8 mouse cellular contexts compared by ENCODE assay signal in genomic region chr11:120538955-120539284, GRCm38 (mm10). TPM values are rescaled to one million over a fixed set of nuclear protein-coding genes. Genes with fewer than 3 reads are reported as not detected.
DNase-seq lines count a peak whose midpoint lies in the region; ATAC-seq lines count a peak whose summit lies in the region.
"Had no signal": no experiment of that assay in that cellular context is flagged by ENCODE, and none has a peak within 500 bp of the region (broad histone marks: within the 10 kb centered on the region; RNA-seq: fewer than 3 reads in every experiment).

No protein-coding gene starts in this region.

- no peak for DNase-seq in kidney, adult 18-20 months
- no peak for DNase-seq in layer of hippocampus, postnatal 36 days

- no peak overlapping the region for H3K4me3 ChIP-seq in kidney, embryonic 15.5 days (replicated peaks)
- no peak overlapping the region for H3K4me3 ChIP-seq in limb, embryonic 13.5 days
- H3K4me3 ChIP-seq in neural tube, embryonic 14.5 days (ENCODE audit: low read depth, low read length): no peak overlapping the region

- peaks cover 34% of the 10 kb centered on the region for H3K4me1 ChIP-seq in kidney, embryonic 15.5 days
- peaks cover 28% of the 10 kb centered on the region for H3K4me1 ChIP-seq in limb, embryonic 13.5 days
- H3K4me1 ChIP-seq in neural tube, embryonic 14.5 days (ENCODE audit: control insufficient read depth, insufficient read depth, low read length): peaks cover 12% of the 10 kb centered on the region

- 39% methylated on average over 8 of the region's 8 CpGs for WGBS in kidney, embryonic 15.5 days
- 58% methylated on average over 8 of the region's 8 CpGs for WGBS in limb, embryonic 13.5 days
- WGBS in neural tube, embryonic 14.5 days: 57% methylated on average over 8 of the region's 8 CpGs

- no peaks in the 10 kb centered on the region for H3K9me3 ChIP-seq in kidney, embryonic 15.5 days (replicated peaks)
- no peaks in the 10 kb centered on the region for H3K9me3 ChIP-seq in limb, embryonic 13.5 days
- no peaks in the 10 kb centered on the region for H3K9me3 ChIP-seq in neural tube, embryonic 14.5 days (ENCODE audit: control insufficient read depth, low read length)

- peaks cover 13% of the 10 kb centered on the region; the same call in 1 of the 2 replicates for H3K27me3 ChIP-seq in kidney, embryonic 15.5 days
- H3K27me3 ChIP-seq in limb, embryonic 13.5 days: peaks cover 19% of the 10 kb centered on the region
- no peaks in the 10 kb centered on the region for H3K27me3 ChIP-seq in neural tube, embryonic 14.5 days (ENCODE audit: control insufficient read depth, insufficient read depth, low read length)

- peaks cover 27% of the 10 kb centered on the region for H3K36me3 ChIP-seq in kidney, embryonic 15.5 days
- H3K36me3 ChIP-seq in limb, embryonic 13.5 days: peaks cover 25% of the 10 kb centered on the region
- H3K36me3 ChIP-seq in neural tube, embryonic 14.5 days (ENCODE audit: control insufficient read depth, insufficient read depth, low read length): peaks cover 23% of the 10 kb centered on the region

- peak overlapping the region; percentile 95 for H3K27ac ChIP-seq in kidney, embryonic 15.5 days
- H3K27ac ChIP-seq in limb, embryonic 13.5 days: peak overlapping the region; percentile 67; the same call in 1 of the 2 replicates
- H3K27ac ChIP-seq in neural tube, embryonic 14.5 days (ENCODE audit: low read depth, low read length): peak overlapping the region; percentile 60

- 0 out of 2 replicates have a peak, but pooled peaks have one; percentile 10 for ATAC-seq in kidney, embryonic 15.5 days (replicated peaks; ENCODE audit: low FRiP score)
- peak; percentile 84 for ATAC-seq in granulocyte monocyte progenitor cell, adult 5-6 weeks (replicated peaks; ENCODE audit: poor library complexity, severe bottlenecking)
- ATAC-seq in limb, embryonic 13.5 days (ENCODE audit: low FRiP score, low read depth): no peak
- no peak for ATAC-seq in neural tube, embryonic 14.5 days (ENCODE audit: low read depth)
- ATAC-seq in erythroblast, adult 5-6 weeks (replicated peaks; ENCODE audit: low FRiP score, poor library complexity, severe bottlenecking): no peak

- no peak overlapping the region for H3K4me2 ChIP-seq in kidney, embryonic 15.5 days
- H3K4me2 ChIP-seq in limb, embryonic 13.5 days (replicated peaks): peak overlapping the region; percentile 11; the same call in 1 of the 2 replicates
- no peak overlapping the region for H3K4me2 ChIP-seq in neural tube, embryonic 14.5 days (ENCODE audit: low read depth, low read length)

- H3K9ac ChIP-seq in kidney, embryonic 15.5 days: no peak overlapping the region
- 0 out of 2 replicates have a peak overlapping the region, but pooled peaks have one; percentile 51 for H3K9ac ChIP-seq in limb, embryonic 13.5 days
- no peak overlapping the region for H3K9ac ChIP-seq in neural tube, embryonic 14.5 days (replicated peaks; ENCODE audit: low read depth, low read length)

RNA-seq across cellular contexts. Expression of gene Gcgr, which starts 8.4 kb away (rescaled TPM):
- 2.4 and 2.6 TPM in 2 replicates for polyA plus RNA-seq in kidney, embryonic 15.5 days (2015; fragmentation: Nextera tagmentation; extraction: Ambion mirVana)
- total RNA-seq in granulocyte monocyte progenitor cell, adult 5-6 weeks (2014; fragmentation: Nextera tagmentation): not detected in 2 replicates
- total RNA-seq in granulocyte monocyte progenitor cell, adult 5-6 weeks (2017): not detected in 2 replicates
- 6.3 and 7.3 TPM in 2 replicates for polyA plus RNA-seq in limb, embryonic 13.5 days (2015; fragmentation: Nextera tagmentation; extraction: Ambion mirVana)
- polyA plus RNA-seq in neural tube, embryonic 14.5 days (2014; fragmentation: Nextera tagmentation; extraction: Ambion mirVana): 0.19 and 0.22 TPM in 2 replicates
- under 1 TPM; 0.15 to 0.18 TPM for total RNA-seq in layer of hippocampus, postnatal 36 days (2021)
- not detected in 2 replicates for total RNA-seq in erythroblast, adult 5-6 weeks (2015; ENCODE audit: low replicate concordance)
- total RNA-seq in erythroblast, adult 5-6 weeks (2017; ENCODE audit: low replicate concordance): not detected in 2 replicates

RNA-seq across cellular contexts. Expression of gene Mcrip1, which starts 10.6 kb away (rescaled TPM):
- 199 and 212 TPM in 2 replicates for polyA plus RNA-seq in kidney, embryonic 15.5 days (2015; fragmentation: Nextera tagmentation; extraction: Ambion mirVana)
- 64.7 and 75.8 TPM in 2 replicates for total RNA-seq in granulocyte monocyte progenitor cell, adult 5-6 weeks (2014; fragmentation: Nextera tagmentation)
- total RNA-seq in granulocyte monocyte progenitor cell, adult 5-6 weeks (2017): 23.1 and 23.4 TPM in 2 replicates
- polyA plus RNA-seq in limb, embryonic 13.5 days (2015; fragmentation: Nextera tagmentation; extraction: Ambion mirVana): 245 TPM in 2 replicates
- 248 and 267 TPM in 2 replicates for polyA plus RNA-seq in neural tube, embryonic 14.5 days (2014; fragmentation: Nextera tagmentation; extraction: Ambion mirVana)
- 10 to 100 TPM; 71.3 to 71.6 TPM for total RNA-seq in layer of hippocampus, postnatal 36 days (2021)
- total RNA-seq in erythroblast, adult 5-6 weeks (2015; ENCODE audit: low replicate concordance): 8.1 and 17.6 TPM in 2 replicates
- 3.2 and 9.6 TPM in 2 replicates for total RNA-seq in erythroblast, adult 5-6 weeks (2017; ENCODE audit: low replicate concordance)

RNA-seq across cellular contexts. Expression of gene Ppp1r27, which starts 12.0 kb away (rescaled TPM):
- polyA plus RNA-seq in kidney, embryonic 15.5 days (2015; fragmentation: Nextera tagmentation; extraction: Ambion mirVana): 0.49 and 1.4 TPM in 2 replicates
- total RNA-seq in granulocyte monocyte progenitor cell, adult 5-6 weeks (2014; fragmentation: Nextera tagmentation): not detected in 2 replicates
- not detected in 2 replicates for total RNA-seq in granulocyte monocyte progenitor cell, adult 5-6 weeks (2017)
- polyA plus RNA-seq in limb, embryonic 13.5 days (2015; fragmentation: Nextera tagmentation; extraction: Ambion mirVana): 0.59 and 0.94 TPM in 2 replicates
- not detected in 2 replicates for polyA plus RNA-seq in neural tube, embryonic 14.5 days (2014; fragmentation: Nextera tagmentation; extraction: Ambion mirVana)
- total RNA-seq in layer of hippocampus, postnatal 36 days (2021): not detected
- not detected in 2 replicates for total RNA-seq in erythroblast, adult 5-6 weeks (2015; ENCODE audit: low replicate concordance)
- total RNA-seq in erythroblast, adult 5-6 weeks (2017; ENCODE audit: low replicate concordance): not detected in 2 replicates
- polyA plus RNA-seq: large intestine, adult 2 months had no signal

RNA-seq across cellular contexts. Expression of gene P4hb, which starts 34.1 kb away (rescaled TPM):
- polyA plus RNA-seq in kidney, embryonic 15.5 days (2015; fragmentation: Nextera tagmentation; extraction: Ambion mirVana): 718 and 736 TPM in 2 replicates
- total RNA-seq in granulocyte monocyte progenitor cell, adult 5-6 weeks (2014; fragmentation: Nextera tagmentation): 864 and 921 TPM in 2 replicates
- total RNA-seq in granulocyte monocyte progenitor cell, adult 5-6 weeks (2017): 1,372 and 1,702 TPM in 2 replicates
- polyA plus RNA-seq in limb, embryonic 13.5 days (2015; fragmentation: Nextera tagmentation; extraction: Ambion mirVana): 775 and 791 TPM in 2 replicates
- polyA plus RNA-seq in neural tube, embryonic 14.5 days (2014; fragmentation: Nextera tagmentation; extraction: Ambion mirVana): 248 and 330 TPM in 2 replicates
- total RNA-seq in layer of hippocampus, postnatal 36 days (2021): 100 to 1,000 TPM; 118 to 122 TPM
- total RNA-seq in erythroblast, adult 5-6 weeks (2015; ENCODE audit: low replicate concordance): 108 and 148 TPM in 2 replicates
- 136 and 145 TPM in 2 replicates for total RNA-seq in erythroblast, adult 5-6 weeks (2017; ENCODE audit: low replicate concordance)

RNA-seq across cellular contexts. Expression of gene Arhgdia, which starts 42.5 kb away (rescaled TPM):
- 588 and 644 TPM in 2 replicates for polyA plus RNA-seq in kidney, embryonic 15.5 days (2015; fragmentation: Nextera tagmentation; extraction: Ambion mirVana)
- 514 and 552 TPM in 2 replicates for total RNA-seq in granulocyte monocyte progenitor cell, adult 5-6 weeks (2014; fragmentation: Nextera tagmentation)
- total RNA-seq in granulocyte monocyte progenitor cell, adult 5-6 weeks (2017): 163 and 168 TPM in 2 replicates
- 530 and 555 TPM in 2 replicates for polyA plus RNA-seq in limb, embryonic 13.5 days (2015; fragmentation: Nextera tagmentation; extraction: Ambion mirVana)
- 419 and 479 TPM in 2 replicates for polyA plus RNA-seq in neural tube, embryonic 14.5 days (2014; fragmentation: Nextera tagmentation; extraction: Ambion mirVana)
- 100 to 1,000 TPM; 266 to 282 TPM for total RNA-seq in layer of hippocampus, postnatal 36 days (2021)
- total RNA-seq in erythroblast, adult 5-6 weeks (2015; ENCODE audit: low replicate concordance): 101 and 127 TPM in 2 replicates
- total RNA-seq in erythroblast, adult 5-6 weeks (2017; ENCODE audit: low replicate concordance): 35.7 and 38.1 TPM in 2 replicates

Comparison
In these comparisons a context has a peak if more than half of its experiments do, and no peak if none do; other contexts are left out.
1. ATAC-seq: peak in kidney, embryonic 15.5 days (single experiment) and granulocyte monocyte progenitor cell, adult 5-6 weeks (single experiment); none in limb, embryonic 13.5 days (single experiment), neural tube, embryonic 14.5 days (single experiment) and erythroblast, adult 5-6 weeks (single experiment).
2. Peak in every context shown above with its lines, with median percentiles within 50 percentile points of each other: H3K27ac ChIP-seq.